Comparison of ENCODE assay signal across 9 mouse cellular contexts in the genomic region with DNA sequence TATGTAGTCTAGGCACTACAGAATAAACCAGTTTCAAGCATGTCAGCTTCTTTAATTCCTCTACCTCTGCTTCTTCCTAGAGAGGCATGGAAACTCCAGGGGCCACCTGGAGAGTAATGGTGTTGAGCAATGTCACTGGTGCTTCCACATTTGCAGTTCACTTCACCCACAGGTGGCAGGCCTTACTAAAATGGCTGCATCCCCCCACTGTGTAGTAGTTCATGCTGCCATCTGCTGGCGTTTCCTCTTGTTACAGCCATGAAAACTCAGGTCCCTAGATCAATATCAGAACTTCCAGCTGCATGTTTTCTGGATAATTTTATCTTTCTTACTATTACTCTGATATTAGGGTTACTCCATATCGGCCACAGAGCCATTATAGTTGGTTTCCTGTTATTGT.
DNase-seq lines count a peak whose midpoint lies in the region; ATAC-seq and TF ChIP-seq lines count a peak whose summit lies in the region.
"Had no signal": no experiment of that assay in that cellular context is flagged by ENCODE, and none has a peak within 500 bp of the region (broad histone marks: within the 10 kb centered on the region; RNA-seq: fewer than 3 reads in every experiment).

No protein-coding gene starts in this region.

- H3K4me3 ChIP-seq in liver, embryonic 11.5 days (ENCODE audit: low read depth, low read length): no peak overlapping the region
- H3K4me3 ChIP-seq in bone marrow macrophage, adult 2 months (ENCODE audit: insufficient read depth, low read length): no peak overlapping the region
- no peak overlapping the region for H3K4me3 ChIP-seq in forebrain, embryonic 10.5 days
- no peak overlapping the region for H3K4me3 ChIP-seq in kidney, embryonic 14.5 days (ENCODE audit: low read length)
- H3K4me3 ChIP-seq in limb, embryonic 13.5 days: no peak overlapping the region
- H3K4me3 ChIP-seq in neural tube, embryonic 14.5 days (ENCODE audit: low read depth, low read length): no peak overlapping the region
- H3K4me3 ChIP-seq: embryonic facial prominence, embryonic 12.5 days had no signal

- H3K9me3 ChIP-seq in liver, embryonic 11.5 days (ENCODE audit: control insufficient read depth, low read length): no peaks in the 10 kb centered on the region
- no peaks in the 10 kb centered on the region for H3K9me3 ChIP-seq in forebrain, embryonic 10.5 days
- H3K9me3 ChIP-seq in kidney, embryonic 14.5 days (ENCODE audit: control insufficient read depth, low read length): no peaks in the 10 kb centered on the region
- H3K9me3 ChIP-seq in limb, embryonic 13.5 days: no peaks in the 10 kb centered on the region
- H3K9me3 ChIP-seq in neural tube, embryonic 14.5 days (ENCODE audit: control insufficient read depth, low read length): no peaks in the 10 kb centered on the region
- H3K9me3 ChIP-seq: embryonic facial prominence, embryonic 12.5 days had no signal

- 17% methylated on average over 2 of the region's 2 CpGs for WGBS in liver, embryonic 11.5 days
- WGBS in forebrain, embryonic 10.5 days: 22% methylated on average over 2 of the region's 2 CpGs
- WGBS in kidney, embryonic 14.5 days: 11% methylated on average over 2 of the region's 2 CpGs
- 12% methylated on average over 2 of the region's 2 CpGs for WGBS in limb, embryonic 13.5 days
- WGBS in neural tube, embryonic 14.5 days: 18% methylated on average over 2 of the region's 2 CpGs

- no peak for ATAC-seq in liver, embryonic 11.5 days (replicated peaks; ENCODE audit: low FRiP score)
- peak; percentile 66; the same call in 1 of the 2 replicates for ATAC-seq in kidney, embryonic 14.5 days (ENCODE audit: low FRiP score, low TSS enrichment)
- 0 out of 2 replicates have a peak, but pooled peaks have one; percentile 51 for ATAC-seq in limb, embryonic 13.5 days (ENCODE audit: low FRiP score, low read depth)
- peak; percentile 82 for ATAC-seq in neural tube, embryonic 14.5 days (ENCODE audit: low read depth)
- no peak for ATAC-seq in inflammation-experienced regulatory T-cells, adult 6 months

- TF ChIP-seq POLR2A in bone marrow macrophage, adult 2 months (IDR thresholded peaks at IDR 0.05; ENCODE audit: borderline replicate concordance, low read depth, low read length): no peak

- no peak overlapping the region for H3K4me2 ChIP-seq in liver, embryonic 11.5 days
- H3K4me2 ChIP-seq in kidney, embryonic 14.5 days (replicated peaks; ENCODE audit: low read depth, low read length): no peak overlapping the region
- no peak overlapping the region for H3K4me2 ChIP-seq in limb, embryonic 13.5 days (replicated peaks)
- H3K4me2 ChIP-seq in neural tube, embryonic 14.5 days (ENCODE audit: low read depth, low read length): no peak overlapping the region
- H3K4me2 ChIP-seq: embryonic facial prominence, embryonic 12.5 days had no signal

- no peak overlapping the region for H3K9ac ChIP-seq in liver, embryonic 11.5 days (ENCODE audit: low read depth, low read length)
- no peak overlapping the region for H3K9ac ChIP-seq in kidney, embryonic 14.5 days (ENCODE audit: low read depth, low read length)
- no peak overlapping the region for H3K9ac ChIP-seq in limb, embryonic 13.5 days
- no peak overlapping the region for H3K9ac ChIP-seq in neural tube, embryonic 14.5 days (replicated peaks; ENCODE audit: low read depth, low read length)
- H3K9ac ChIP-seq: embryonic facial prominence, embryonic 12.5 days had no signal

- H3K27ac ChIP-seq in liver, embryonic 11.5 days (ENCODE audit: low read depth, low read length): no peak overlapping the region
- no peak overlapping the region for H3K27ac ChIP-seq in bone marrow macrophage, adult 2 months (ENCODE audit: insufficient read depth, low read depth, low read length)
- H3K27ac ChIP-seq in forebrain, embryonic 10.5 days: no peak overlapping the region
- H3K27ac ChIP-seq in kidney, embryonic 14.5 days (ENCODE audit: low read depth, low read length): no peak overlapping the region
- H3K27ac ChIP-seq in limb, embryonic 13.5 days: no peak overlapping the region
- H3K27ac ChIP-seq in neural tube, embryonic 14.5 days (ENCODE audit: low read depth, low read length): no peak overlapping the region
- H3K27ac ChIP-seq: embryonic facial prominence, embryonic 12.5 days had no signal

- H3K27me3 ChIP-seq in liver, embryonic 11.5 days (replicated peaks; ENCODE audit: control insufficient read depth, insufficient read depth, low read length): no peaks in the 10 kb centered on the region
- no peaks in the 10 kb centered on the region for H3K27me3 ChIP-seq in forebrain, embryonic 10.5 days (ENCODE audit: poor library complexity, severe bottlenecking)
- H3K27me3 ChIP-seq in kidney, embryonic 14.5 days (ENCODE audit: control insufficient read depth, insufficient read depth, low read length): no peaks in the 10 kb centered on the region
- H3K27me3 ChIP-seq in limb, embryonic 13.5 days: no peaks in the 10 kb centered on the region
- no peaks in the 10 kb centered on the region for H3K27me3 ChIP-seq in neural tube, embryonic 14.5 days (ENCODE audit: control insufficient read depth, insufficient read depth, low read length)
- H3K27me3 ChIP-seq: embryonic facial prominence, embryonic 12.5 days had no signal

- H3K4me1 ChIP-seq in liver, embryonic 11.5 days (replicated peaks; ENCODE audit: control insufficient read depth, insufficient read depth, low read length): no peaks in the 10 kb centered on the region
- no peaks in the 10 kb centered on the region; the same call in 1 of the 2 replicates for H3K4me1 ChIP-seq in bone marrow macrophage, adult 2 months (ENCODE audit: control insufficient read depth, insufficient read depth, low read length)
- H3K4me1 ChIP-seq in forebrain, embryonic 10.5 days: no peaks in the 10 kb centered on the region
- H3K4me1 ChIP-seq in kidney, embryonic 14.5 days (ENCODE audit: control insufficient read depth, insufficient read depth, low read length): no peaks in the 10 kb centered on the region
- no peaks in the 10 kb centered on the region for H3K4me1 ChIP-seq in limb, embryonic 13.5 days
- H3K4me1 ChIP-seq in neural tube, embryonic 14.5 days (ENCODE audit: control insufficient read depth, insufficient read depth, low read length): no peaks in the 10 kb centered on the region
- H3K4me1 ChIP-seq: embryonic facial prominence, embryonic 12.5 days had no signal

- DNase-seq in liver: peak; percentile 14
- no peak for DNase-seq in liver, embryonic 11.5 days (ENCODE audit: low spot score)
- peak; percentile 35 for DNase-seq in forebrain, embryonic 10.5 days (ENCODE audit: extremely low spot score, low spot score)

- H3K36me3 ChIP-seq in liver, embryonic 11.5 days (ENCODE audit: control insufficient read depth, insufficient read depth, low read length): no peaks in the 10 kb centered on the region
- H3K36me3 ChIP-seq in forebrain, embryonic 10.5 days (replicated peaks): no peaks in the 10 kb centered on the region
- no peaks in the 10 kb centered on the region for H3K36me3 ChIP-seq in kidney, embryonic 14.5 days (ENCODE audit: control insufficient read depth, insufficient read depth, low read length)
- H3K36me3 ChIP-seq in limb, embryonic 13.5 days: no peaks in the 10 kb centered on the region
- H3K36me3 ChIP-seq in neural tube, embryonic 14.5 days (ENCODE audit: control insufficient read depth, insufficient read depth, low read length): no peaks in the 10 kb centered on the region
- H3K36me3 ChIP-seq: embryonic facial prominence, embryonic 12.5 days had no signal

- TF ChIP-seq CTCF in bone marrow macrophage, adult 2 months (IDR thresholded peaks at IDR 0.05; ENCODE audit: low read depth, low read length): peak; percentile 76

Comparison
In these comparisons a context has a peak if more than half of its experiments do, and no peak if none do; other contexts are left out.
1. ATAC-seq: peak in kidney, embryonic 14.5 days (single experiment), limb, embryonic 13.5 days (single experiment) and neural tube, embryonic 14.5 days (single experiment); none in liver, embryonic 11.5 days (single experiment) and inflammation-experienced regulatory T-cells, adult 6 months (single experiment).